Mouse (Mus musculus): Measurements from ENCODE around the gene 4930502E18Rik. TPM values are rescaled to one million over a fixed set of nuclear protein-coding genes. Genes with fewer than 3 reads are reported as not detected.

4930502E18Rik gene
- polyA plus RNA-seq, 1 experiment from 2014 or later: 0.17 TPM

DNA sequence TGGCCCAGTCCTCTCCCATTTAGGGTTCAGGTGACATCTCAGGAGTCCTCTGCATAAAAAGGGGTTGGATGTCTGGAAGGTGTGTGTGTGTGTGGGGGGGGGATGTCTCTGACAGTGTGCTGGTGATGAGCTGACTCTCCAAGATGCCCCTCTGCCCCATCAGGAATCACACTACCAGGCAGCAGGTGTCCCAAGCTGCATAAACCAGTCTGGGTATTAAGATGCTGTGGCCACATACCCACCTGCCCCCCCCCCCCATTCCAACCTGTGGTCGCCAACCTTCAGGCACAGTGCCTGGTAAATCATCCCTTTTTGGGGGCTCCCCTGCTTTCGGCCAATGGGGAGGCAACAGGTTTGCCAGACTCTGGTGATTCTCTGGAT is 8.7 kb upstream of the 4930502E18Rik start:
- no peak overlapping the region for H3K9ac ChIP-seq (replicated peaks; ENCODE audit: low read depth, low read length)
- H3K4me3 ChIP-seq (ENCODE audit: low read depth, low read length): no peak overlapping the region; the same call in 1 of the 2 replicates
- no peaks in the 10 kb centered on the region for H3K27me3 ChIP-seq (ENCODE audit: control insufficient read depth, insufficient read depth, low read length)
- no peaks in the 10 kb centered on the region for H3K9me3 ChIP-seq (ENCODE audit: control insufficient read depth, low read depth, low read length)
- no peaks in the 10 kb centered on the region for H3K4me1 ChIP-seq (ENCODE audit: control insufficient read depth, insufficient read depth, low read length)
- H3K27ac ChIP-seq (ENCODE audit: low read length): no peak overlapping the region
- WGBS: 38% methylated on average over 2 of the region's 2 CpGs
- ATAC-seq (ENCODE audit: insufficient number of reproducible peaks, insufficient read depth, low FRiP score, low read depth): no peak
- peak overlapping the region; percentile 43 for H3K4me2 ChIP-seq (replicated peaks; ENCODE audit: low read depth, low read length)
- H3K36me3 ChIP-seq (ENCODE audit: control insufficient read depth, insufficient read depth, low read length): no peaks in the 10 kb centered on the region

DNA sequence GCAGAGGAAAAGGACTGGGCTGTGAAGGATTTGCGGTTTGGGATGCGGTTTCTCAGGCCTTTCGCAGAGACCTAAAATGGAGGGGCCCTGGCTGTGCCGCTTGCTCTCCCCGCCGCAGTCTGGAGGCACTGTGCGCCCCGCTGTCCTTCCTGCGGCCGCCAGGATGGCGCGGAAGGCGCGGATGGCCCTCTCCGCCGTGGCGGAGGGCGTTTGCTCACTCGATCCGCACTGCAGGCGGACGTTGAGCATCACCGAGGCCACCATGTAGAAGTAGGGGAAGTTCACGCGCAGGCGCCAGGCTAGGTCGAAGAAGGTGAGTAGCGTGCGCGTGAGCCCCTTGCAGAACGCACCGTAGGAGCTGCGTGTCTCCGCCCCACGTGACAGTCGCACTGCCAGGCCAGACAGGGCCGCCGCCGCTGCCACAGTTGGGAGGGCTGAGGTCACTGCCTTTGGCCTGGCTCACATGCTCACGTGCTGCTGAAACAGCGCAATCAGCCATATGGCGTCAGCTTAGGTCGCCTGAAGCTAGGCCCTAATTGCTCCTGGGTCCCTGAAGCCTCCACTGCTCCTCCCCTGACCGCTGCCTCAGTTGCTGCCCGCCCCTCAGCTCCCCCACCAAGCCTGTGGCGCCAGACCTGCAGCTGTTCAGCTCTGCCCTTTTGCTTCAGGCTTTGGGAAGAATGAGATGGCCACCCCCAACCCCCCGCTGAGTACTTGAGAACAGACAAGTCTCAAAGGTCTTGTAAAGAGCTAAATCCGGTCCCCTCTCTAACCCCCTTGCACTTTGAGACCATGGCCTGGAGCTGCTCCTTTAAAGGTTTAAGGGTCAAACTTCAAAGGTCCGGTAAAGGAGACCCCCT is 8.1 kb upstream of the 4930502E18Rik start:
- WGBS: 16% methylated on average over 49 of the region's 49 CpGs
- peak overlapping the region; percentile 12; the same call in 1 of the 2 replicates for H3K4me3 ChIP-seq (ENCODE audit: low read depth, low read length)
- ATAC-seq (ENCODE audit: insufficient number of reproducible peaks, insufficient read depth, low FRiP score, low read depth): peak; percentile 82; the same call in 1 of the 2 replicates

DNA sequence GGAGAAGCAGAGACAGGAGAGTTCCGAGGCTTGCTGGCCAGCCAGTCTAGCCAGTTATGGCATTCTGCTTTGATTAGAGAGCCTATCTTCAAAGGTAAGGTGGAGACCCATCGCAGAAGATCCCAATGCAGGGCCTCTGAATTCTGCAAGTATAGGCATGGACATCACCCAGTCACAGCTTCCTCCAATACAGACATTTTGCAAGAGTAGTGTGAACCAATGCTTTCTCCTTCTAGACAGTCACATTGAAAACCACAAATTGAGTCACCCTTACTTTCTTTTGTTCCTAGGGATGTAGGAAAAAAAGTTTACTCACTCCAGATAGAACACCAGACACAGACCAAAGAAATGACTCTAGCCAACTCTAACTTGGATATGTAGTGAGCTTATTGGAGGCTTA is 4.3 kb downstream of the 4930502E18Rik start:
- no peak overlapping the region for H3K4me2 ChIP-seq (replicated peaks; ENCODE audit: low read depth, low read length)
- H3K27ac ChIP-seq (ENCODE audit: low read length): no peak overlapping the region

More for the DNA sequence above, 8.1 kb upstream of the 4930502E18Rik start:
- no peaks in the 10 kb centered on the region for H3K4me1 ChIP-seq (ENCODE audit: control insufficient read depth, insufficient read depth, low read length)
- no peaks in the 10 kb centered on the region for H3K27me3 ChIP-seq (ENCODE audit: control insufficient read depth, insufficient read depth, low read length)
- H3K9ac ChIP-seq (replicated peaks; ENCODE audit: low read depth, low read length): no peak overlapping the region
- no peak overlapping the region for H3K27ac ChIP-seq (ENCODE audit: low read length)
- H3K36me3 ChIP-seq (ENCODE audit: control insufficient read depth, insufficient read depth, low read length): no peaks in the 10 kb centered on the region
- no peaks in the 10 kb centered on the region for H3K9me3 ChIP-seq (ENCODE audit: control insufficient read depth, low read depth, low read length)
- H3K4me2 ChIP-seq (replicated peaks; ENCODE audit: low read depth, low read length): peak overlapping the region; percentile 43

DNA sequence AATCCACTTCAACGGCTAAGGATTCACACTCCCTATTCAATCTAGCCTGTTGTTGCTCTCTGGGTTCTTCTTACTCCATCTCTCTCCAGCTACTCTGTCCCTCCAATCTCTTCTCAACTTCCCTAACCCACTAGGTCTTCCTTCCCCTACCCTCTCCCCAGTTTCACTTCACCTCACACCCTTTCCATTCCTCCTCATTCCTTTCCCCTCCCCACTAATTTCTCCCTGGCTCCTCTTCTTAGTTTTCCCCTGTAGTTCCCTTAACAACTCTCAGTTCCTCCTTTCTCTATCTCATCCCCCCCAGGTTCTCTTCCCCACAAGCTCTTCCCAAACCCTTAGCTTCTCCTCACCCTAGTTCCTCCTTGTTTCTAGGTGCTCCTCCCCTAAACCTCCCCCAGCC is 28.2 kb downstream of the 4930502E18Rik start:
- Histone ChIP-seq H3K36me3 (ENCODE audit: control insufficient read depth, insufficient read depth, low read length) (no peaks in the 10 kb centered on the region), H3K4me2 (replicated peaks; ENCODE audit: low read depth, low read length) (no peak overlapping the region), H3K4me1 (ENCODE audit: control insufficient read depth, insufficient read depth, low read length) (no peaks in the 10 kb centered on the region), H3K27ac (ENCODE audit: low read length) (no peak overlapping the region), H3K4me3 (ENCODE audit: low read depth, low read length) (no peak overlapping the region), H3K27me3 (ENCODE audit: control insufficient read depth, insufficient read depth, low read length) (no peaks in the 10 kb centered on the region), H3K9ac (replicated peaks; ENCODE audit: low read depth, low read length) (no peak overlapping the region), H3K9me3 (ENCODE audit: control insufficient read depth, low read depth, low read length) (0 out of 2 replicates have a peak, but pooled peaks cover 2% of the 10 kb centered on the region)
- no peak for ATAC-seq (ENCODE audit: insufficient number of reproducible peaks, insufficient read depth, low FRiP score, low read depth)
- 90% methylated on average over 1 of the region's 1 CpGs for WGBS

More for the DNA sequence above, 4.3 kb downstream of the 4930502E18Rik start:
- Histone ChIP-seq H3K9ac (replicated peaks; ENCODE audit: low read depth, low read length) (no peak overlapping the region), H3K4me3 (ENCODE audit: low read depth, low read length) (no peak overlapping the region), H3K4me1 (ENCODE audit: control insufficient read depth, insufficient read depth, low read length) (no peaks in the 10 kb centered on the region), H3K36me3 (ENCODE audit: control insufficient read depth, insufficient read depth, low read length) (no peaks in the 10 kb centered on the region), H3K27me3 (ENCODE audit: control insufficient read depth, insufficient read depth, low read length) (no peaks in the 10 kb centered on the region), H3K9me3 (ENCODE audit: control insufficient read depth, low read depth, low read length) (no peaks in the 10 kb centered on the region)
- ATAC-seq (ENCODE audit: insufficient number of reproducible peaks, insufficient read depth, low FRiP score, low read depth): no peak
- WGBS: 91% methylated on average over 2 of the region's 2 CpGs

DNA sequence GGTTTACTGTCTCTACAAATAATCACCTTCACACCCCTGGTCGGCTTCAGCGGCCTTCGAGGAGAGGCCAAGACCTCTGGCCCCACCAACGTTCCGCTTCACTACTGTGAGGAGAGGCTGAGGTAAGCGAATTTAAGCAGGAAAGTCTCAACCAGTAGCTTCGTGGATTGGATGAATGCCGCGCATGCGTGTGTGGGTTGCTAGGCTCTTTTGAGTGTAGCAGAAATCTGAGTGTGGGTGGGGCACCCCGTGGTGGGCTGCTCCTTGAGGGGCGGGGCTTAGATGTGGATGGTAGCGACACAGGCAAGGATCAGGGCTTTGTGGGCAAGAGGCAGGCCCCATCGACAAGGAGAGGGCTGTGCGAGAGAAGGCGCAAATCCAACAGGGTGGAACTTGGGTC is 33.1 kb downstream of the 4930502E18Rik start, which contains the start of gene 1700013H16Rik:
1700013H16Rik (minus strand) TSS at position 96 of the 400 bp plus-strand sequence.
- WGBS: 93% methylated on average over 16 of the region's 16 CpGs
- H3K4me1 ChIP-seq (ENCODE audit: control insufficient read depth, insufficient read depth, low read length): no peaks in the 10 kb centered on the region
- H3K36me3 ChIP-seq (ENCODE audit: control insufficient read depth, insufficient read depth, low read length): no peaks in the 10 kb centered on the region
- no peak for ATAC-seq (ENCODE audit: insufficient number of reproducible peaks, insufficient read depth, low FRiP score, low read depth)
- no peak within 1 kb of the TSS for H3K9ac ChIP-seq (replicated peaks; ENCODE audit: low read depth, low read length)
- no peaks in the 10 kb centered on the region for H3K27me3 ChIP-seq (ENCODE audit: control insufficient read depth, insufficient read depth, low read length)
- no peak within 1 kb of the TSS for H3K4me2 ChIP-seq (replicated peaks; ENCODE audit: low read depth, low read length)
- H3K4me3 ChIP-seq (ENCODE audit: low read depth, low read length): no peak within 1 kb of the TSS
- no peak within 1 kb of the TSS for H3K27ac ChIP-seq (ENCODE audit: low read length)
- 0 out of 2 replicates have a peak, but pooled peaks cover 2% of the 10 kb centered on the region for H3K9me3 ChIP-seq (ENCODE audit: control insufficient read depth, low read depth, low read length)

DNA sequence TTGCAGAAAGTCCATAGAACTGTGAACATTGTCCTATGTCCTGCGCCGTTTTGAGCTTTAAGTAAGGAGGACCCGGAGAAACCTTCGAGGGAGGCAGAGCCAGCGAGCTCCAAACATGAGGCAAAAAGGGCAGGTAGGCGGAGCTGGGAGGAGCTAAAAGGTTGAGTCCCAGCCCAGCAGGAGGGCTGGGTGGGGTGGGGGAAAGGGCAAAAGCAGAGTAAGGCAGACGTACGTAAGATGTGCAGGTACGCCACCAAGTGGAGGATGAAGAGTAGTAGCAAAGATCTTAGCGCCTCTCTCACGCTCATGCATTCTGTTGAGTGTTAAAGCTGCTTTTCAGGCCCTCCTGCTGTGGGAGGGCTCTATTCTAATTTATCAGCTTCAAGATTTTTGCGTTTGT is 51.6 kb downstream of the 4930502E18Rik start, which contains the start of gene Zfp36l3:
Zfp36l3 (minus strand) TSS at position 119 of the 400 bp plus-strand sequence.
- no peaks in the 10 kb centered on the region for H3K9me3 ChIP-seq (ENCODE audit: control insufficient read depth, low read depth, low read length)
- no peaks in the 10 kb centered on the region for H3K27me3 ChIP-seq (ENCODE audit: control insufficient read depth, insufficient read depth, low read length)
- 88% methylated on average over 12 of the region's 12 CpGs for WGBS
- no peak within 1 kb of the TSS for H3K4me3 ChIP-seq (ENCODE audit: low read depth, low read length)
- H3K9ac ChIP-seq (replicated peaks; ENCODE audit: low read depth, low read length): no peak within 1 kb of the TSS
- H3K36me3 ChIP-seq (ENCODE audit: control insufficient read depth, insufficient read depth, low read length): no peaks in the 10 kb centered on the region
- H3K4me2 ChIP-seq (replicated peaks; ENCODE audit: low read depth, low read length): no peak within 1 kb of the TSS
- no peak for ATAC-seq (ENCODE audit: insufficient number of reproducible peaks, insufficient read depth, low FRiP score, low read depth)
- no peak within 1 kb of the TSS for H3K27ac ChIP-seq (ENCODE audit: low read length)
- H3K4me1 ChIP-seq (ENCODE audit: control insufficient read depth, insufficient read depth, low read length): no peaks in the 10 kb centered on the region

Other genes with a start within 250 kb of the 4930502E18Rik start
- 39.7 and 46.2 TPM in 2 replicates for gene Rtl8c, start 116.8 kb upstream of the 4930502E18Rik start, polyA plus RNA-seq (2014; fragmentation: Nextera tagmentation; extraction: Ambion mirVana)
- gene Gm14597, start 115.8 kb upstream of the 4930502E18Rik start, polyA plus RNA-seq (2014; fragmentation: Nextera tagmentation; extraction: Ambion mirVana): not detected in 2 replicates
- 61.0 and 69.6 TPM in 2 replicates for gene Rtl8a, start 81.1 kb upstream of the 4930502E18Rik start, polyA plus RNA-seq (2014; fragmentation: Nextera tagmentation; extraction: Ambion mirVana)
- 51.0 and 58.6 TPM in 2 replicates for gene Rtl8b, start 54.4 kb upstream of the 4930502E18Rik start, polyA plus RNA-seq (2014; fragmentation: Nextera tagmentation; extraction: Ambion mirVana)
- not detected in 2 replicates for gene 1700013H16Rik, start 33.0 kb downstream of the 4930502E18Rik start, polyA plus RNA-seq (2014; fragmentation: Nextera tagmentation; extraction: Ambion mirVana)
- gene Zfp36l3, start 51.6 kb downstream of the 4930502E18Rik start, polyA plus RNA-seq (2014; fragmentation: Nextera tagmentation; extraction: Ambion mirVana): not detected in 2 replicates
- 0.88 and 2.0 TPM in 2 replicates for gene Xlr, start 72.9 kb downstream of the 4930502E18Rik start, polyA plus RNA-seq (2014; fragmentation: Nextera tagmentation; extraction: Ambion mirVana)